Mouse (Mus musculus) liver, adult 2 months (tissue): ENCODE results near the gene Dad1. TPM values are rescaled to one million over a fixed set of nuclear protein-coding genes. Genes with fewer than 3 reads are reported as not detected.

Source experiments
- DNase-seq: peaks from one replicate; pipeline ENCODE4 v3.0.0-alpha.2; 2011; ENCODE audit warnings: low read depth, low spot score; ENCODE audit errors: extremely low read depth
- H3K27ac ChIP-seq: fragments of 200-500 bp; replicated peaks from 2 replicates; pipeline ENCODE4 v1.5.1; 2012; ENCODE audit warnings: low read depth, mild to moderate bottlenecking, control low read depth, inconsistent platforms, low read length; ENCODE audit not compliant: insufficient read depth
- H3K27me3 ChIP-seq: fragments of 200-500 bp; 2 replicates; pipeline ENCODE4 v1.6.1; 2012; ENCODE audit warnings: mild to moderate bottlenecking, moderate library complexity, low read length, inconsistent platforms; ENCODE audit not compliant: control insufficient read depth, insufficient read depth
- H3K36me3 ChIP-seq: fragments of 200-500 bp; 2 replicates; pipeline ENCODE4 v1.6.1; 2012; ENCODE audit warnings: low read length, inconsistent platforms; ENCODE audit not compliant: control insufficient read depth, insufficient read depth
- H3K4me1 ChIP-seq: fragments of 200-500 bp; 2 replicates; pipeline ENCODE4 v1.6.1; 2011; ENCODE audit warnings: low read length; ENCODE audit not compliant: control insufficient read depth, insufficient read depth
- H3K4me3 ChIP-seq: fragments of 200-500 bp; 2 replicates; pipeline ENCODE4 v1.5.1; 2011; ENCODE audit warnings: low read depth, mild to moderate bottlenecking, control low read depth, low read length, moderate library complexity; ENCODE audit not compliant: insufficient read depth
- H3K79me2 ChIP-seq: fragments of 200-500 bp; 2 replicates; pipeline ENCODE4 v1.6.1; 2012; ENCODE audit warnings: inconsistent platforms, mild to moderate bottlenecking, low read length, moderate library complexity; ENCODE audit not compliant: control insufficient read depth, insufficient read depth
- H3K9ac ChIP-seq: fragments of 200-500 bp; 2 replicates; pipeline ENCODE4 v1.6.1; 2012; ENCODE audit warnings: low read depth, mild to moderate bottlenecking, control low read depth, inconsistent platforms, low read length
- CTCF ChIP-seq: fragments of 200-500 bp; IDR thresholded peaks from 2 replicates; pipeline ENCODE4 v1.5.1; 2011; ENCODE audit warnings: low read depth, low read length, control low read depth
- POLR2A ChIP-seq: fragments of 200-500 bp; IDR thresholded peaks from 2 replicates; pipeline ENCODE4 v1.6.1; 2011; ENCODE audit warnings: low read length, control low read depth; ENCODE audit not compliant: insufficient read depth; ENCODE audit errors: extremely low read depth
- WGBS: fragments of 180-500 bp; shearing (Covaris S2); methylation state at CpG from one replicate; pipeline ENCODE4 v1.1.7; 2018; 5-methylcytosine and 5-hydroxymethylcytosine counted together
- polyA plus RNA-seq: library from polyadenylated mRNA; depleted of rRNA; stranded (reverse); fragments of >200 nt; gene quantifications from 2 replicates; pipeline ENCODE4 v1.2.3, GENCODE M21; 2012; rRNA removed
- total RNA-seq: library from RNA; depleted of rRNA; stranded (reverse); fragments of >200 nt; gene quantifications from 2 replicates; pipeline ENCODE4 v1.2.3, GENCODE M21; 2014; rRNA removed

Dad1 gene
- 39.4 and 57.1 TPM in 2 replicates for total RNA-seq
- polyA plus RNA-seq, result 546 and 638 TPM in 2 replicates

DNA sequence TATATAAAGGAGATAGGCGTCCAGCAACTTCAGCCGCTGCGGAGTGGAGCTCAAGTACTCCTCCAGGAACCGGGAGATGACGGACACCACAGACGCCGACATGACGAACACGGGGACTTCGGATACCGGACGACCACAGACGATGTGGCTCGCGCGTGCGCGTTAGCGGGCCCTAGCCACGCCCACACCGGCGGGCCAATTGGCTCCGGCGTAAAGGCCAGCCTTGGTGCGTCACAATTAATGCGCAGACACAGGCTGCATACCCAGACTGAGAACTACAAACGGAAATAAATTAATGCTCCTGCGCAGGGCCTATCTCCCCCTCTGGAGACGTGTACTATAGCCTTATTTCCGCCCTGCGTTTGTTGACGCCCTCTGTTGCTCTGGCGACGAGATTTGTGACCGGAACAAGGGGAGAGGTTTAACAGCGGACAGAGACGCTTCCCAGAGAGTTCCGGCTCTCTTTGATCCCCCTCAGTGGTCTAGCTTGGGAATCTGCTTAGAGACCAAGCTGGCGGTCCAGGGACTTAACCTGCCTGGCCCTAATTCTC lies at the start of gene Dad1, which contains the start of gene Abhd4:
TSS of gene Dad1 (minus strand) at position 364 of the 551 bp plus-strand sequence.
TSS of gene Abhd4 (plus strand) at position 448 of the 551 bp plus-strand sequence.
- TF ChIP-seq POLR2A (peak; percentile 87), CTCF (no peak)
- WGBS, result under 1% methylated on average over 39 of the region's 39 CpGs
- peaks cover 23% of the 10 kb centered on the region; the same call in 1 of the 2 replicates for H3K79me2 ChIP-seq
- H3K4me3 ChIP-seq, result peak within 1 kb of the TSS; percentile 81
- peaks cover 14% of the 10 kb centered on the region for H3K4me1 ChIP-seq
- peak within 1 kb of the TSS; percentile 78 for H3K27ac ChIP-seq
- peak within 1 kb of the TSS; percentile 79 for H3K9ac ChIP-seq
- no peaks in the 10 kb centered on the region for H3K36me3 ChIP-seq
- H3K27me3 ChIP-seq, result no peaks in the 10 kb centered on the region
- DNase-seq, result peak; percentile 98

DNA sequence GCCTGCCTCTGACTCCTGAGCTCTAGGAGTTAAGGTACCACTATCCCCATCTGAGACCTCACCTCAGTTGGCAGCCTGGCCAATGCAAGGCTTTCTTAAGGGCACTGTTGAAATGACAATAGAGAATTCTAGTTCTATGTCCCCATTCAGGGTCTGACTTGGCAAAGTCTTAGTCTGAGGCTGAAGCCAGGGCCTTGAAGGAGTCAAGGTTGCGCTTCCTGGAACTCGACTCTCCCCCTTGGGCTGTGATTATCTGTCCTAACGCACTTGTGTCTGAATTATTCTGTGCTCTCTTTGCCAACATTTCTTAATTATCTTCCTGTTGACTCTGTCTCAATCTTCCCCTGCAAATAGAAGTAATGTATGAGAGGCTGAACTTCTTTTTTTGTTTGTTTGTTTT lies 46.8 kb upstream of the Dad1 start:
- DNase-seq, result no peak
- H3K9ac ChIP-seq, result no peak overlapping the region

DNA sequence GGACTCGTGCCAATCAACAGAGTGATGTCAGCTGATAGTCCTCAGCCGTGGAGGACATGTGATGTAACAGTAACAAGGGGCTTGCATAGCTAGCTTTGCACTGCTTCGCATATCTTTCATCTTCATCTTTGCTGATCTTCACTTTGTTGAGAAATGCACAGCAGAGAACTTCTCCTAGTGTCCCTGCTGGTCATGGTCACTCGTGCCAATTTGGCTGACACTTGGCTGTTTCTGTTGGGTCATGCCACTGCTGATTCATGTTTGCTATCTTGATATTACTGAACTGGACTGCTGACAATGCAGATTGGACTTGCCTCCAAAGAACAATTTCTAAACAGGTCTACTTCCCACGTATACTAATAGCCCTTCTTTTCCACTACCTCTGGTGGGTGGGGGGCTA lies 46.2 kb upstream of the Dad1 start:
- Histone ChIP-seq H3K9ac (no peak overlapping the region), H3K4me3 (no peak overlapping the region), H3K27ac (no peak overlapping the region), H3K36me3 (no peaks in the 10 kb centered on the region), H3K4me1 (peaks cover 6% of the 10 kb centered on the region), H3K27me3 (no peaks in the 10 kb centered on the region), H3K79me2 (no peaks in the 10 kb centered on the region)
- no peak for TF ChIP-seq CTCF
- no peak for TF ChIP-seq POLR2A
- WGBS, result 21% methylated on average over 5 of the region's 5 CpGs
- DNase-seq, result peak; percentile 97

More for the DNA sequence above, 46.8 kb upstream of the Dad1 start:
- Histone ChIP-seq H3K27me3 (no peaks in the 10 kb centered on the region), H3K4me1 (peaks cover 6% of the 10 kb centered on the region), H3K27ac (0 out of 2 replicates have a peak overlapping the region, but pooled peaks have one; percentile 38), H3K79me2 (no peaks in the 10 kb centered on the region), H3K4me3 (no peak overlapping the region), H3K36me3 (no peaks in the 10 kb centered on the region)
- no peak for TF ChIP-seq CTCF
- no peak for TF ChIP-seq POLR2A
- WGBS, result 66% methylated on average over 3 of the region's 3 CpGs

DNA sequence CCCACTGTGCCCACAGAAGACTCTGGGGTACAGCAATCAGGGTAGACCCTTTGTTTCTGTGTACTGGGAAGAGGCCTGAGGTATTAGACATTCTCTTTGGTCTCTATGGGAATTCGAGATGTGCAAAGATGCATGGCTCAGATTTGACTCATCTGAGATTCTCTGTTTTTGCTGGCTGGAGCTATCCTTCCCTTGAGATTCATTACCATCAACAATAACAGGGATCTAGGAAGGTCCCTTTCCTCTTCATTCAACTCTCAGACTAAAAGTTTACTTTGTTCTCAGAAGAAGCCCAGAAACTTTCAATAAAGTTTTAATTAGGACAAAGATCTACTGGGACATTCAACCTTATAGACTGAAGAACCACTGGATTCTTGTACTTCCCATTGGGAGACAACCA lies 30.9 kb upstream of the Dad1 start, which contains the start of gene Olfr49:
TSS of gene Olfr49 (minus strand) at position 101 of the 400 bp plus-strand sequence.
- Histone ChIP-seq H3K79me2 (no peaks in the 10 kb centered on the region), H3K4me3 (no peak within 1 kb of the TSS), H3K4me1 (no peaks in the 10 kb centered on the region), H3K9ac (no peak within 1 kb of the TSS), H3K36me3 (no peaks in the 10 kb centered on the region), H3K27me3 (no peaks in the 10 kb centered on the region), H3K27ac (no peak within 1 kb of the TSS)
- DNase-seq, result no peak
- 72% methylated on average over 1 of the region's 1 CpGs for WGBS
- no peak for TF ChIP-seq POLR2A
- no peak for TF ChIP-seq CTCF

DNA sequence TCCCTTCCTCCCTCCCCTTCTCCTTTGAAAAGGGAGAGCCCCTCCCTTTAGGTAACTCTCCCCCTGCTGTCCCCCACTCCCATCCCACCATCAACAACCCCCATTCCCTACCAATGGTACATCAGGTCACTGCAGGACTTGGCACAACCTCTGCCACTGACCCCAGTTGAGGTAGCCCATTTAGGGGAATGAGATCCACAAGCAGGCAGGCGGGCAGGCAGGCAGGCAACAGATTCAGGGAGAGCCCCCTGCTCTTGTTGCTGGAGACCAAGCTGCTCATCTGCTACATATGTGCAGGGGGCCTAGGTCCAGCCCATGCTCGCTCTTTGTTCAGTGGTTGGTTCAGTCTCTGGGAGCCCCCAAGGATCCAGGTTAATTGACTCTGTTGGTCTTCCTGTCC lies 22.5 kb upstream of the Dad1 start:
- no peaks in the 10 kb centered on the region for H3K79me2 ChIP-seq
- H3K4me3 ChIP-seq, result no peak overlapping the region
- H3K4me1 ChIP-seq, result no peaks in the 10 kb centered on the region
- H3K27me3 ChIP-seq, result no peaks in the 10 kb centered on the region
- no peak overlapping the region for H3K9ac ChIP-seq
- H3K27ac ChIP-seq, result no peak overlapping the region
- WGBS, result 92% methylated on average over 2 of the region's 2 CpGs
- TF ChIP-seq POLR2A (no peak), CTCF (no peak)
- no peak for DNase-seq
- H3K36me3 ChIP-seq, result no peaks in the 10 kb centered on the region

DNA sequence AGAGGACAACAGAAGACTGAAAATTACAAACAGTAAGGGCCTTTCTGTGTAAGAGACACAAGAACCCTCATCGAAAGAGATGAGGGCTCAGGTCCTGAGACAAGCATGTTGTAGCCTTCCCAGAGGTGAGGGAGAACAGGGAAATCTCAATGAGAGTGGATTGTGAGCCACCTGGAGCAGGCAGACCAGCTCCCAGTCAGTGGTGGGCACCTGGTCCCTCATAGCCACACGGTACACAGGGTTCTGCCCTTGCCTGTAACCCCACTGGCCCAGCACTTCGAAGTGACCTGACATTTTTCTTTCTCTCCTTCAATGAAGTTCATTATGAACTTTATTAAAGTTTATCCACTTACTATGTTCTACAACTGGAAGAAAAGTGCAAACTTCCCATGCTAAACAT lies 18.8 kb upstream of the Dad1 start:
- no peak overlapping the region for H3K27ac ChIP-seq
- no peak for DNase-seq
- 88% methylated on average over 3 of the region's 3 CpGs for WGBS
- no peak overlapping the region for H3K9ac ChIP-seq
- no peak overlapping the region for H3K4me3 ChIP-seq
- no peak for TF ChIP-seq CTCF
- no peak for TF ChIP-seq POLR2A
- peaks cover 6% of the 10 kb centered on the region for H3K36me3 ChIP-seq
- H3K4me1 ChIP-seq, result no peaks in the 10 kb centered on the region
- H3K27me3 ChIP-seq, result no peaks in the 10 kb centered on the region
- no peaks in the 10 kb centered on the region for H3K79me2 ChIP-seq
